Mouse (Mus musculus): ENCODE data around the gene Atp5g3.

- TF ChIP-seq TAL1 (IDR thresholded peaks at IDR 0.05; ENCODE audit: low read length) = no peak
- no peak for TF ChIP-seq GATA1 (IDR thresholded peaks at IDR 0.05; ENCODE audit: low read length)
These were observed 51.0 kb downstream of the Atp5g3 start for GRCm38 (mm10) chr2:73860046-73860624.
